Comparison of ENCODE assay signal across 9 mouse cellular contexts in the genomic region with DNA sequence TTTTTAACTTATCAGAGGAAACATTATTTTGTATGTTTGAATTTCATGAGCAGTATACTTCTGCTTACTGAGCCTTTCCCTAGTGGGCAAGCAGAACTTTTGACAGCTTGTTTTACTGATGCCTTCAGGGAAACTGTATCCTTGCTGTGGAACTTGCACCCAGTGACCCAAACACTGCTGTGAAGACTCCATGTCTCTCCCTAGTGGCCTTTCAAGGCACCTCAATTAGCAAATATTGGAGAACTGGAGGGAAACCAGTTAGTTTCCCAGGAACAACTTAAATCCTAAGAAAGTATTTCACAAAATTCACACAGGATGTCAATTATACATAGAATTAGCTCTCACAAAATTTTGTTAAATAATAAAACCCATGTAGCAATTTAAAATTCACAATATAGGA. TPM values are rescaled to one million over a fixed set of nuclear protein-coding genes. Genes with fewer than 3 reads are reported as not detected.
DNase-seq lines count a peak whose midpoint lies in the region.
"Had no signal": no experiment of that assay in that cellular context is flagged by ENCODE, and none has a peak within 500 bp of the region (broad histone marks: within the 10 kb centered on the region; RNA-seq: fewer than 3 reads in every experiment).

No protein-coding gene starts in this region.

- DNase-seq in cerebellum, postnatal 14 days: peak; percentile 6 to 15
- no peak for DNase-seq in cerebellum, adult 11-12 months
- DNase-seq in left cerebral cortex, postnatal 4 days: peak; percentile 1
- no peak for DNase-seq in left cerebral cortex, adult 9 months (ENCODE audit: low spot score in 2 of 2)
- peak; percentile 71 for DNase-seq in ZHBTc4 (ENCODE audit: low read depth, low spot score)
- peak; percentile 16 to 19 for DNase-seq in kidney, postnatal 36 days
- DNase-seq in ovary, postnatal 36 days (ENCODE audit: low spot score): no peak
- no peak for DNase-seq in spleen, postnatal 14 days (ENCODE audit: low spot score in 2 of 2)

- intact Hi-C loops in left cerebral cortex, postnatal 4 days (cut with DNase I): loop anchor here (10.0 kb wide), 1 partner anchor 205 kb away; no protein-coding TSS in a partner anchor

RNA-seq across cellular contexts. Expression of gene Vegfc, which starts 2.2 kb away (rescaled TPM):
- total RNA-seq in left cerebral cortex, postnatal 4 days (2021): 1 to 10 TPM; 5.5 to 7.5 TPM
- total RNA-seq: CH12.LX had no signal

Comparison
In these comparisons a context has a peak if more than half of its experiments do, and no peak if none do; other contexts are left out.
1. DNase-seq: peak in cerebellum, postnatal 14 days (2 of 2), left cerebral cortex, postnatal 4 days (single experiment), ZHBTc4 (single experiment) and kidney, postnatal 36 days (2 of 2); none in cerebellum, adult 11-12 months (single experiment), left cerebral cortex, adult 9 months (0 of 2), ovary, postnatal 36 days (single experiment) and spleen, postnatal 14 days (0 of 2).